Mouse (Mus musculus) heart, embryonic 15.5 days (tissue): ENCODE results near the gene Dcdc2c. TPM values are rescaled to one million over a fixed set of nuclear protein-coding genes. Genes with fewer than 3 reads are reported as not detected.

Experiments
- ATAC-seq: fragments of 200-750 bp; cut with Nextera tagmentation; replicated peaks from 2 replicates; pipeline ENCODE4 v1.8.0; 2017; ENCODE audit warnings: low read depth, moderate TSS enrichment; ENCODE audit not compliant: insufficient number of reproducible peaks, insufficient read depth, low FRiP score
- H3K27ac ChIP-seq: fragments of 300-500 bp; sonication (generic); 2 replicates; pipeline ENCODE4 v1.5.1; 2015; ENCODE audit warnings: mild to moderate bottlenecking, inconsistent platforms
- H3K27me3 ChIP-seq: fragments of 300-500 bp; sonication (generic); 2 replicates; pipeline ENCODE4 v1.6.1; 2015; ENCODE audit warnings: inconsistent platforms
- H3K36me3 ChIP-seq: fragments of 300-500 bp; sonication (generic); 2 replicates; pipeline ENCODE4 v1.6.1; 2015; ENCODE audit warnings: mild to moderate bottlenecking, inconsistent platforms
- H3K4me1 ChIP-seq: fragments of 300-500 bp; sonication (generic); replicated peaks from 2 replicates; pipeline ENCODE4 v1.6.1; 2015; ENCODE audit warnings: inconsistent platforms
- H3K4me2 ChIP-seq: fragments of 300-500 bp; sonication (generic); 2 replicates; pipeline ENCODE4 v1.6.1; 2015; ENCODE audit warnings: inconsistent platforms, mild to moderate bottlenecking, moderate library complexity
- H3K4me3 ChIP-seq: fragments of 300-500 bp; sonication (generic); 2 replicates; pipeline ENCODE4 v1.5.1; 2015; ENCODE audit warnings: mild to moderate bottlenecking, inconsistent platforms
- H3K9ac ChIP-seq: fragments of 300-500 bp; sonication (generic); 2 replicates; pipeline ENCODE4 v1.6.1; 2015; ENCODE audit warnings: mild to moderate bottlenecking, inconsistent platforms
- H3K9me3 ChIP-seq: fragments of 300-500 bp; sonication (generic); replicated peaks from 2 replicates; pipeline ENCODE4 v1.6.1; 2016; ENCODE audit warnings: inconsistent platforms
- WGBS: fragments of 180-500 bp; shearing (Covaris S2); methylation state at CpG from one replicate; pipeline ENCODE4 v1.1.7; 2015; ENCODE audit warnings: mixed read lengths; 5-methylcytosine and 5-hydroxymethylcytosine counted together
- polyA plus RNA-seq: library from polyadenylated mRNA; unstranded; fragments of >200 nt; fragmentation: Nextera tagmentation; extraction: Ambion mirVana; gene quantifications from 2 replicates; pipeline ENCODE4 v1.2.1, GENCODE M21; 2015

Gene Dcdc2c
- polyA plus RNA-seq, 1 experiment from 2014 or later = not detected

DNA sequence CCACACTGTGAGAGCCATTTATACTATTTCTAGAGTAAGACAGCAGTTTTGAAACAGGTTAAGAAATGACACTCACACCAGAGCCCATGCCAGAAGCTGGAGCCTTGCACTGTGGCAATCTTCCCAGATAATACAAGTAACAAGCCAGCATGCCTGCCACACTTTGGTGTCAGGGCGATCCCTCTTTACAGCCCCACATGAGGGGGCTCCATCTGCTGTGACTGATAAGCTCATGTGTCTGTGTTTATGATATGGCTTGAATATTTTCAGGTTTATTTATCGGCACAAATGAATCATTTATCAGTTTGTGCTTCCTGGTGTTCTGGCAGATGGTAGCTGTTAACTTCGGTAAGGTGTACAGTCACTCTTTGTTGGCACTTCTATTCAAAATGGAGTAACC, 25.9 kb upstream of the Dcdc2c start:
- H3K9me3 ChIP-seq = no peaks in the 10 kb centered on the region
- no peak for ATAC-seq
- H3K36me3 ChIP-seq = no peaks in the 10 kb centered on the region
- no peaks in the 10 kb centered on the region for H3K4me1 ChIP-seq
- 69% methylated on average over 3 of the region's 3 CpGs for WGBS
- no peak overlapping the region for H3K4me3 ChIP-seq
- H3K27ac ChIP-seq = no peak overlapping the region
- H3K27me3 ChIP-seq = no peaks in the 10 kb centered on the region
- H3K9ac ChIP-seq = no peak overlapping the region
- no peak overlapping the region for H3K4me2 ChIP-seq

DNA sequence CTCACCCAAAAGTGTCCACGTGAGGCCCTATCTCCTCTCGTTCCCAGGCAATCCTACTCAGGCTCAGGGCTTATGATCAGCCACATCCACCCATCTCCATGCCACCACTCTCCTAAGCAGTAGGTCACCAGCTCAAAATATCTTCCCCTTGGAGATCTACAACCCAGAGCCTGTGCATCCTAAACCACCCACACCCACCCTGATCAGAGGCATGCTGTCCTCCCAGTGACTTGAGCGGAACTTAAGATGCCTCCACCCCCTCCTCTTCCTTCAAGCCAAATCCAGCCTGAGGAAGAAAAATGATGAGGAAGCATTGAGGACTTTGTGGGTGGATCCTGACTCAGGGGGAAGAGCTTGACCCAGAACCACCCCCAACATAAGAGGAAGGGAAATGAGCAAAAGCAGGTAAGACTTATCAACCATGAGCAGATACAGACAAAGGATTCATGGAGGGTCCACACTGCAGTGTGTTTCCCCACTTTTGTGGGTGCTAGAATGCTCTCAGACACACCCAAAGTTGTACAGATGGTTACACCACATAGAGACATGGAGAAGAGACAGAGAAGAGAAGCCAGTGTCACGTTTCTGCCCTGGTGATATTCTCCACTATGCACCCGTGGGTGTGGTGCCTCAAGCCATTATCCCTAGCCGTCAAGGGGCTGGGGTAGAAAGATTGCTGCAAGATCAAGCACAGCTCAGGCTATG, 23.3 kb upstream of the Dcdc2c start:
- no peak overlapping the region for H3K4me3 ChIP-seq
- no peak overlapping the region for H3K9ac ChIP-seq
- H3K36me3 ChIP-seq = no peaks in the 10 kb centered on the region
- 58% methylated on average over 6 of the region's 6 CpGs for WGBS
- H3K27ac ChIP-seq = no peak overlapping the region
- no peaks in the 10 kb centered on the region for H3K4me1 ChIP-seq
- no peak for ATAC-seq
- H3K9me3 ChIP-seq = no peaks in the 10 kb centered on the region
- no peak overlapping the region for H3K4me2 ChIP-seq
- no peaks in the 10 kb centered on the region for H3K27me3 ChIP-seq

DNA sequence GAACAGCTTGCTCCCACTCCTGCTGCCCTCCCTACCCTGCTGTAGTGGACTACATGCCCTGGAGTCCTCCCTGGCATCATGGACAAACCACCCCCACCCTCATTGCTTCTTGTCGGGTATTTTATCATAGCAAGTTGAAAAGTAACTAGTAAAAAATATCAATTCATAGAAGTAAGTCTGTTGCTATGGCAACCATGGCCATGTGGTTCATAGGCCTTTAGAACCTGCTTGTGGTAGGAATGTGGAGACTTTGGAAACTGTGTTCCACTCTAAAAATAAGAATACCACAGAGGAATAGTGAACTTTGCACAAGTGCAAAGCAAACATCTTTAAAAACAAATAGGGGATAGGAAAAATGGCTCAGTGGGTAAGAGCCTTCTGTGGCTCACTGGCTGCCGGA, 20.0 kb upstream of the Dcdc2c start:
- Histone ChIP-seq H3K36me3 (no peaks in the 10 kb centered on the region), H3K4me1 (no peaks in the 10 kb centered on the region), H3K9ac (no peak overlapping the region), H3K27ac (no peak overlapping the region), H3K27me3 (no peaks in the 10 kb centered on the region), H3K4me3 (no peak overlapping the region), H3K4me2 (no peak overlapping the region), H3K9me3 (no peaks in the 10 kb centered on the region)
- no peak for ATAC-seq
- WGBS = 79% methylated on average over 2 of the region's 2 CpGs

- no peaks in the 10 kb centered on the region for H3K9me3 ChIP-seq
- no peak overlapping the region for H3K27ac ChIP-seq
- ATAC-seq = no peak
- no peaks in the 10 kb centered on the region for H3K36me3 ChIP-seq
- H3K27me3 ChIP-seq = peaks cover 6% of the 10 kb centered on the region
- no peak overlapping the region for H3K9ac ChIP-seq
- no peak overlapping the region for H3K4me3 ChIP-seq
- H3K4me1 ChIP-seq = no peaks in the 10 kb centered on the region
- peak overlapping the region; percentile 47; the same call in 1 of the 2 replicates for H3K4me2 ChIP-seq
- WGBS = 49% methylated on average over 18 of the region's 18 CpGs
Observed at GRCm38 (mm10) chr12:28551775-28552174, 424 bp downstream of the Dcdc2c start.

DNA sequence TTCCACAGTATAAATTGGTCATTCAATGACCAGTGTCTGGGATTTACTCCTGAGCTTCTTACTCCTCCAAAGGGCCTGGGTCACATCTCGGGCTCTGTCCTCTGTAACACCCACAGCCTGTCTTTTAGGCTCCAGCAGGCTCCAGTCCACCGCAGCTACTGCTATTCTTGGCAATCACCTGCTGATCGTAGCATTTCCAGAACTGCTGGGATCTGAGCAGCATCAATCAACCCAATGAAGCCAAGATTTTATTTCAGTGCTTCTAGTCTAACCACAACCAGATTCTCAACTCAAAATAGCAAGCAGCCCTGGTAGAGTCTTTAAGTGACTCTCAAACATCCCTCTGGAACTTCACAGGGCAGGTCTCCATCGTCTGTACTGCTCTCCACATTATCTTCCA, 3.3 kb downstream of the Dcdc2c start:
- Histone ChIP-seq H3K4me2 (no peak overlapping the region), H3K27ac (no peak overlapping the region), H3K4me3 (no peak overlapping the region), H3K27me3 (peaks cover 6% of the 10 kb centered on the region), H3K36me3 (no peaks in the 10 kb centered on the region), H3K4me1 (no peaks in the 10 kb centered on the region), H3K9me3 (no peaks in the 10 kb centered on the region), H3K9ac (no peak overlapping the region)
- 19% methylated on average over 4 of the region's 4 CpGs for WGBS
- ATAC-seq = no peak

- Histone ChIP-seq H3K27ac (no peak overlapping the region), H3K4me3 (no peak overlapping the region), H3K36me3 (no peaks in the 10 kb centered on the region), H3K9me3 (no peaks in the 10 kb centered on the region), H3K9ac (no peak overlapping the region), H3K4me2 (no peak overlapping the region), H3K4me1 (0 out of 2 replicates have a peak, but pooled peaks cover 3% of the 10 kb centered on the region), H3K27me3 (no peaks in the 10 kb centered on the region)
- no peak for ATAC-seq
- WGBS = 19% methylated on average over 1 of the region's 1 CpGs
Observed at GRCm38 (mm10) chr12:28514264-28514775, 37.9 kb downstream of the Dcdc2c start.

GRCm38 (mm10) chr12:28509699-28510280, 42.4 kb downstream of the Dcdc2c start:
- ATAC-seq = no peak
- no peaks in the 10 kb centered on the region for H3K27me3 ChIP-seq
- H3K9me3 ChIP-seq = no peaks in the 10 kb centered on the region
- 0 out of 2 replicates have a peak, but pooled peaks cover 3% of the 10 kb centered on the region for H3K4me1 ChIP-seq
- H3K4me3 ChIP-seq = no peak overlapping the region
- H3K9ac ChIP-seq = no peak overlapping the region
- no peak overlapping the region for H3K27ac ChIP-seq
- no peak overlapping the region for H3K4me2 ChIP-seq
- no peaks in the 10 kb centered on the region for H3K36me3 ChIP-seq
- 29% methylated on average over 5 of the region's 5 CpGs for WGBS

GRCm38 (mm10) chr12:28494289-28494688, 57.9 kb downstream of the Dcdc2c start:
- Histone ChIP-seq H3K27ac (no peak overlapping the region), H3K27me3 (no peaks in the 10 kb centered on the region), H3K9ac (no peak overlapping the region), H3K4me2 (no peak overlapping the region), H3K9me3 (no peaks in the 10 kb centered on the region), H3K4me3 (no peak overlapping the region), H3K4me1 (no peaks in the 10 kb centered on the region), H3K36me3 (no peaks in the 10 kb centered on the region)
- ATAC-seq = no peak
- 64% methylated on average over 5 of the region's 5 CpGs for WGBS

DNA sequence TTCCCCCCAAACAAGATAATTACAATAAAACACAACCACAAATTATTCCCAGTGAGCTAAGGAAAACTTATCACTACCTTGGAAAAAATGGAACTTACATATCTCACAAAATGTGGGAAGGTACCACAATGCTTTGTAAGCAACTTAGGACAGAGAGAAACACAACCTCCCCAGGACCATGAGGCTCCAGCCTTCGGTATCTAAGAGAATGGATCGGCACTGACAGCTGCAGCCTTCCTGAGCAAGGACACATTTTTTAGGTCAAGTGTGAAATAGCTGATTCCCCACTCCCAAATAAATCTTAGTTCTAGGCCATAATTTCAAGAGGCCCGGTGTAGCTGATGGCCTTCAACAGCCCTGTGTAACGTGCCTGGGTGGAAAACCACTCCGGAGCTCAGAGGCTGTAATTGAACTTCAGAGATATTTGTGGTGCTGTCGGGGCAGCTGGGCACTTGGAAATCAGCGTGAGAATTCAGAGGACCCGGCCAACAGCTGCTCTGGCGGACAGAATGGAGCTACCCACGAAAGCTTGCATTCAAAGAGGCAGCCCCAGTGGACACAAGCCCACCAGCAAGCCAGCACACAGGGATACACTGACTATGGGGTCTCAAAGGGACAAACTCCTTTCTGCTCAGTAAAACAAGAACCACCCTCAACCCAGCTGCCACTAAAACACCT, 69.6 kb downstream of the Dcdc2c start:
- Histone ChIP-seq H3K4me2 (no peak overlapping the region), H3K9me3 (no peaks in the 10 kb centered on the region), H3K36me3 (no peaks in the 10 kb centered on the region), H3K9ac (no peak overlapping the region), H3K27ac (no peak overlapping the region), H3K4me1 (no peaks in the 10 kb centered on the region), H3K4me3 (no peak overlapping the region), H3K27me3 (no peaks in the 10 kb centered on the region)
- no peak for ATAC-seq
- WGBS = 61% methylated on average over 10 of the region's 10 CpGs

DNA sequence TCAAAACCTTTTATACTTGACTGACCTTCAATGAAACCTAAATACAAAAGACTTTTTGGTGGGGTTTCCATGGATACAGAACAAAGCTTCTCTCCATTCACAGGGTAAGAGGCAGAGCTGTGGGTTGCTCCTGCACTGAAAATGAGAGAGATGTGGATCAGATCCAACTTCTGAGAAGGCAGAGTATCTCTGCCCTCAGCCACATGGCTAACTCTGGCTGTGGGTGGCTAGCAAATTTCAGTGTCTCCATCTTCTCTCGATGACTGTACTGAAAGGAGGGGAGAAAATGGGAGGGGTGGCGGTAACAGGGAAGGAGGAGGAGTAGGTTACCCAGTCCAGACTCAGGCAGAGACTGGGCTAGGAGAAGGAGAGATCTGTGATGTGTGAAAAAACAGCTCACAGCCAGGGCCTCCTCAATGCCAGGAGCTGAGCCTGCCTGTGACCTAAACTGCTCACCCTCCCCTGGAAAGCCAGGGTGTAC, 91.2 kb downstream of the Dcdc2c start:
- Histone ChIP-seq H3K9me3 (no peaks in the 10 kb centered on the region), H3K27me3 (no peaks in the 10 kb centered on the region), H3K27ac (no peak overlapping the region), H3K4me1 (no peaks in the 10 kb centered on the region), H3K4me2 (no peak overlapping the region), H3K36me3 (no peaks in the 10 kb centered on the region), H3K4me3 (no peak overlapping the region), H3K9ac (no peak overlapping the region)
- WGBS = 64% methylated on average over 2 of the region's 2 CpGs
- no peak for ATAC-seq

- ATAC-seq = no peak
- 62% methylated on average over 7 of the region's 7 CpGs for WGBS
- H3K36me3 ChIP-seq = no peaks in the 10 kb centered on the region
Observed at GRCm38 (mm10) chr12:28460523-28460922, 91.7 kb downstream of the Dcdc2c start.

More at GRCm38 (mm10) chr12:28460523-28460922, 91.7 kb downstream of the Dcdc2c start:
- no peaks in the 10 kb centered on the region for H3K4me1 ChIP-seq
- H3K4me3 ChIP-seq = no peak overlapping the region
- H3K27me3 ChIP-seq = no peaks in the 10 kb centered on the region
- no peak overlapping the region for H3K9ac ChIP-seq
- no peak overlapping the region for H3K27ac ChIP-seq
- H3K9me3 ChIP-seq = no peaks in the 10 kb centered on the region
- no peak overlapping the region for H3K4me2 ChIP-seq
